Mouse (Mus musculus) ES-Bruce4 (cell line): ENCODE results near the gene Slc39a11.

Source experiments
- CTCF ChIP-seq: IDR thresholded peaks from one replicate; pipeline ENCODE4 v1.8.1; 2011; ENCODE audit warnings: low read depth, low read length
- POLR2A ChIP-seq: IDR thresholded peaks from one replicate; pipeline ENCODE4 v1.8.1; 2011; ENCODE audit warnings: low read length; ENCODE audit not compliant: insufficient read depth

- no peak for TF ChIP-seq CTCF
- no peak for TF ChIP-seq POLR2A
Measured at GRCm38 (mm10) chr11:113698013-113698545, 48.2 kb upstream of the Slc39a11 start.
